Mouse (Mus musculus): Measurements from ENCODE around the gene Lamc2. TPM values are rescaled to one million over a fixed set of nuclear protein-coding genes. Genes with fewer than 3 reads are reported as not detected.

Lamc2 gene
- polyA plus RNA-seq, 1 experiment from 2014 or later, result 47.7 TPM

DNA sequence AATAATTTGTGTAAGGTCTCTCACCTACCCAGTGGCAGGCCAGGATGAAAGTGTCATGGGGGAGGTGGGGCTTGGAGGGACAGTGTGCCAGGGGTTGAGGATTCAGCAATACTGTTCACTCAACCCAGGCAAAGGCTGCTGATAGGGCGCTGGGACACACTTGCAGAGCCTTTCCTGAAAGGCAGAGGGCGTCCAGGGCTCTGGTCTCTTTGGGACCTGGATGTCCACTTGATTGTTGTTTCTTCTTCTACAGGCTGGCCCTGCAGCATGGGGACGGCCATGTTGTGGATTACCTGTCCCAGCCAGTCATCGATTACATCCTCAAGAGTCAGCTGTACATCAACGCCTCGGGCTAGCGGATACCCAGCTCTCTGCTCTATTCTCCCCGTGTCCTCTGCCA lies 70.9 kb downstream of the Lamc2 start:
- no peaks in the 10 kb centered on the region for H3K27me3 ChIP-seq (ENCODE audit: insufficient read depth, low read length)
- no peaks in the 10 kb centered on the region for H3K36me3 ChIP-seq (ENCODE audit: insufficient read depth, low read length)
- peak; percentile 43; the same call in 1 of the 2 replicates for TF ChIP-seq CTCF (IDR thresholded peaks at IDR 0.05; ENCODE audit: low read depth)
- H3K4me3 ChIP-seq (replicated peaks; ENCODE audit: low read depth, low read length), result no peak overlapping the region
- no peak for DNase-seq (ENCODE audit: low spot score)
- no peak overlapping the region for H3K9ac ChIP-seq (ENCODE audit: low read depth, low read length)
- no peak for ATAC-seq (replicated peaks; ENCODE audit: low FRiP score, low read depth)
- no peak overlapping the region for H3K4me2 ChIP-seq (ENCODE audit: low read length)
- H3K4me1 ChIP-seq (replicated peaks; ENCODE audit: insufficient read depth, low read length), result no peaks in the 10 kb centered on the region
- no peaks in the 10 kb centered on the region for H3K9me3 ChIP-seq (replicated peaks; ENCODE audit: low read length)
- H3K27ac ChIP-seq, result no peak overlapping the region
- 86% methylated on average over 8 of the region's 8 CpGs for WGBS

DNA sequence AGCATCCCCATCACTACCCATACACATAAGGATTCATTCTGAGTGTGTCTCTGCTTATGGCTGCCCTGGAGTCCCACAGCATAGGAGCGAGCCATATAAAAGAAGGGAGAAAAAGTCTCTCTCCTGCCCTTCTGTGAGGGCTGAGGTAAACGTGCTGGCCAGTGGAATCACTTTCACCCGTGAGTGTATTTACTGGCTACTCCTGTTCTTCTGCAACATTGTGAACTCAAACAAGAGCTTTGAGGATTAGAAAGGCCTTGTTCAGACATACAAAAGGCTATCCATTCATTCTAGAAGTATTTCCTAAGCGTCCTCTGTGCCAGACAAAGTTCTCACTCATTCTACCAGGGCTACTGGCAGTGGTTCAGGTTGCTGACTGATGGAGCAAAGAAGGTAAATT lies 74.7 kb downstream of the Lamc2 start:
- DNase-seq (ENCODE audit: low spot score), result no peak

DNA sequence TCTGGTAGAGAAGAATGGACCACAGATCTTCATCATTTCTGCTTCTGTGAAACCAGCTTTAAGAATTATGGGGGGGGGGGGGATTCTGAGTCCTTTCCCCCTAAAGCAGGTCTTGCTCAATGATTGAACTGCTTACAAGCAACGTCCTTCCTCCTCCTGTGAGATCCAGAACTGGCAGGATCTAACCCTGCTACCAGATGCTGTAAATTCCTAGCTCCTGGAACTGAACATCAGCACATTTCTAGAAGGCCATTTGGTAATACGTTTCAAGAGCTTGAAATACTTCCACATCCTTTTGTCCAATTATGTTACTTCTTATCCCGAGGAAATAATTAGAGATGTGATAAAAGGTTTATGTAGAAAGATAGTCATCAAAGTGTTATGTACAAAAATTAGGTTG lies 76.4 kb downstream of the Lamc2 start:
- H3K4me2 ChIP-seq (ENCODE audit: low read length), result no peak overlapping the region
- no peaks in the 10 kb centered on the region for H3K4me1 ChIP-seq (replicated peaks; ENCODE audit: insufficient read depth, low read length)
- no peaks in the 10 kb centered on the region for H3K36me3 ChIP-seq (ENCODE audit: insufficient read depth, low read length)
- no peak for DNase-seq (ENCODE audit: low spot score)
- ATAC-seq (replicated peaks; ENCODE audit: low FRiP score, low read depth), result no peak
- H3K27ac ChIP-seq, result no peak overlapping the region
- 38% methylated on average over 3 of the region's 3 CpGs for WGBS
- H3K9me3 ChIP-seq (replicated peaks; ENCODE audit: low read length), result no peaks in the 10 kb centered on the region
- TF ChIP-seq CTCF (IDR thresholded peaks at IDR 0.05; ENCODE audit: low read depth), result no peak
- H3K9ac ChIP-seq (ENCODE audit: low read depth, low read length), result no peak overlapping the region
- H3K4me3 ChIP-seq (replicated peaks; ENCODE audit: low read depth, low read length), result no peak overlapping the region
- H3K27me3 ChIP-seq (ENCODE audit: insufficient read depth, low read length), result no peaks in the 10 kb centered on the region

More for the DNA sequence above, 74.7 kb downstream of the Lamc2 start:
- Histone ChIP-seq H3K4me3 (replicated peaks; ENCODE audit: low read depth, low read length) (no peak overlapping the region), H3K27me3 (ENCODE audit: insufficient read depth, low read length) (no peaks in the 10 kb centered on the region), H3K9ac (ENCODE audit: low read depth, low read length) (no peak overlapping the region), H3K27ac (no peak overlapping the region), H3K36me3 (ENCODE audit: insufficient read depth, low read length) (no peaks in the 10 kb centered on the region), H3K4me1 (replicated peaks; ENCODE audit: insufficient read depth, low read length) (no peaks in the 10 kb centered on the region), H3K9me3 (replicated peaks; ENCODE audit: low read length) (no peaks in the 10 kb centered on the region), H3K4me2 (ENCODE audit: low read length) (no peak overlapping the region)
- 72% methylated on average over 4 of the region's 4 CpGs for whole genome bisulfite sequencing
- no peak for ATAC-seq (replicated peaks; ENCODE audit: low FRiP score, low read depth)
- no peak for TF ChIP-seq CTCF (IDR thresholded peaks at IDR 0.05; ENCODE audit: low read depth)

DNA sequence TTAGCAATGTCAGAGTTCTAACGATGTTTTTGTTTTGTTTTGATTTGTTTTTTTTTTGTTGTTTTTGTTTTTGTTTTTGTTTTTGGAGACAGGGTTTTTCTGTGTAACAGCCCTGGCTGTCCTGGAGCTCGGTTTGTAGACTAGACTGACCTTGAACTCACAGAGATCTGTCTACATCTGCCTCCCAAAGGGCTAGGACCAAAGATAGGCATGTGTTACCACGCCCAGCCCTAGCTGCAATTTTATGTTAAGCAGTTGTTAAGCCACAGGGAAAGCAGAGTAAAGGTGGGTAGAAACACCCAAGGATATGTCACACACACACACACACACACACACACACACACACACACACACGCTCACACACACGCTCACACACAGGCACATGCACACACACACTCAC lies 76.9 kb downstream of the Lamc2 start:
- Histone ChIP-seq H3K27ac (no peak overlapping the region), H3K4me2 (ENCODE audit: low read length) (no peak overlapping the region), H3K36me3 (ENCODE audit: insufficient read depth, low read length) (no peaks in the 10 kb centered on the region), H3K9me3 (replicated peaks; ENCODE audit: low read length) (no peaks in the 10 kb centered on the region), H3K27me3 (ENCODE audit: insufficient read depth, low read length) (no peaks in the 10 kb centered on the region), H3K9ac (ENCODE audit: low read depth, low read length) (no peak overlapping the region), H3K4me3 (replicated peaks; ENCODE audit: low read depth, low read length) (no peak overlapping the region), H3K4me1 (replicated peaks; ENCODE audit: insufficient read depth, low read length) (no peaks in the 10 kb centered on the region)
- no peak for ATAC-seq (replicated peaks; ENCODE audit: low FRiP score, low read depth)
- WGBS, result 76% methylated on average over 5 of the region's 5 CpGs
- TF ChIP-seq CTCF (IDR thresholded peaks at IDR 0.05; ENCODE audit: low read depth), result no peak
- DNase-seq (ENCODE audit: low spot score), result no peak

DNA sequence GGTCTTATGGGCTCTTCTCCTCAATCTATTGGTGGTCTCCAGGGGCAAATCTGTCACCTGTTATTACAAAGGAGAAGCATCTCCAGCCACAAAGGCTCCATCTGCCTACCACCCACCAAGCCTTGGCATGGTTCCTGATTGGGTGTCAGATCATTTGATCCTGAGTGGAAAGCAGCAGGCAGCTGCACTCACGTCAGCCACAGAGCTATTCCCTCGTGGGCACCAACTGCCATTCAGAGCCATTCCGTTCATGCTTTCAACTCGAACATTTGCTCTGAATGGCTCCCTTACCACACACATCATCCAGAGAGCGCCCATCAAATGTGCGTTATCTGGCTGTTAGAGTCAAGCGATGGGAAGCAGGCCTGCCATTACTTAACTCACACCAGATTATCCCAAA lies 78.4 kb downstream of the Lamc2 start:
- Histone ChIP-seq H3K36me3 (ENCODE audit: insufficient read depth, low read length) (no peaks in the 10 kb centered on the region), H3K4me1 (replicated peaks; ENCODE audit: insufficient read depth, low read length) (no peaks in the 10 kb centered on the region), H3K9ac (ENCODE audit: low read depth, low read length) (no peak overlapping the region), H3K4me3 (replicated peaks; ENCODE audit: low read depth, low read length) (no peak overlapping the region), H3K27me3 (ENCODE audit: insufficient read depth, low read length) (no peaks in the 10 kb centered on the region), H3K9me3 (replicated peaks; ENCODE audit: low read length) (no peaks in the 10 kb centered on the region), H3K27ac (no peak overlapping the region), H3K4me2 (ENCODE audit: low read length) (no peak overlapping the region)
- 61% methylated on average over 7 of the region's 7 CpGs for WGBS
- DNase-seq (ENCODE audit: low spot score) (no peak), ATAC-seq (replicated peaks; ENCODE audit: low FRiP score, low read depth) (no peak)
- TF ChIP-seq CTCF (IDR thresholded peaks at IDR 0.05; ENCODE audit: low read depth), result no peak

DNA sequence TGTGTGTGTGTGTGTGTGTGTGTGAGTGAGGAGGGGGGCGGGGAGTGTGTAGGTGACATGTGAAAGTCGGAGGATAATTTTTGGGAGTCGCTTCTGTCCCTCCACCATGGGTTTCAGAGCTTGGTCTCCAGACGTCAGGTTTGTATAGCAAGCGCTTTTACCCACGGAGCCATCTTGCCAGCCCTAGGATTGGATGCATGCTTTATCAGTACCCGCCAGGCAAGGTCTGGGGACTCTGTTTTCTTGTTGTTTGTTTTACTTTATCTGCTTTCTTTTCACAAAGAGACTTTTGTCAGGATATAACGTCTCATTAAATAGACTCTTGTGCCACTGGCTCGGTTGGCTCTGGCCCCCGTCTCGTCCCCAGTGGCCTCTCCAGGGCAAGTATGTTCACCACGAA lies 81.4 kb downstream of the Lamc2 start:
- Histone ChIP-seq H3K27me3 (ENCODE audit: insufficient read depth, low read length) (no peaks in the 10 kb centered on the region), H3K4me2 (ENCODE audit: low read length) (no peak overlapping the region), H3K27ac (no peak overlapping the region), H3K9me3 (replicated peaks; ENCODE audit: low read length) (no peaks in the 10 kb centered on the region), H3K4me1 (replicated peaks; ENCODE audit: insufficient read depth, low read length) (no peaks in the 10 kb centered on the region; the same call in 1 of the 2 replicates), H3K4me3 (replicated peaks; ENCODE audit: low read depth, low read length) (no peak overlapping the region), H3K36me3 (ENCODE audit: insufficient read depth, low read length) (no peaks in the 10 kb centered on the region), H3K9ac (ENCODE audit: low read depth, low read length) (no peak overlapping the region)
- DNase-seq (ENCODE audit: low spot score) (no peak), ATAC-seq (replicated peaks; ENCODE audit: low FRiP score, low read depth) (no peak)
- TF ChIP-seq CTCF (IDR thresholded peaks at IDR 0.05; ENCODE audit: low read depth), result no peak
- WGBS, result 83% methylated on average over 12 of the region's 12 CpGs

DNA sequence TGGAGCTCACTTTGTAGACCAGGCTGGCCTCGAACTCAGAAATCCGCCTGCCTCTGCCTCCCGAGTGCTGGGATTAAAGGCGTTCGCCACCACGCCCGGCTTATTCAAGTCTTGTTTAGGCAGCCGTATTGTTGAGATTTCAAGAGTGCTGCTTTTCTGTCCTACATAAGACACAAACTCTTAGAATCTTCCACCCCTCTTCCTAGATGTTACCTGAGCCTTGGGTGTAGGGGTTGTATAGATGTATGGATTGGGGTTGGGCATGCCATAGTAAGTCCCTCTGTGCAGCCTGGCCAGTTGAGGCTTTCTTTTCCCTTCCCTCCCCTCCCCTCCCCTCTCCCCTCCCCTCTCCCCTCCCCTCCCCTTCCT lies 83.1 kb downstream of the Lamc2 start:
- no peak for ATAC-seq (replicated peaks; ENCODE audit: low FRiP score, low read depth)
- 94% methylated on average over 7 of the region's 8 CpGs for WGBS

More for the DNA sequence above, 83.1 kb downstream of the Lamc2 start:
- no peak overlapping the region for H3K27ac ChIP-seq
- no peak for TF ChIP-seq CTCF (IDR thresholded peaks at IDR 0.05; ENCODE audit: low read depth)
- H3K4me3 ChIP-seq (replicated peaks; ENCODE audit: low read depth, low read length), result no peak overlapping the region
- H3K9ac ChIP-seq (ENCODE audit: low read depth, low read length), result no peak overlapping the region
- H3K4me2 ChIP-seq (ENCODE audit: low read length), result no peak overlapping the region
- no peaks in the 10 kb centered on the region for H3K9me3 ChIP-seq (replicated peaks; ENCODE audit: low read length)
- DNase-seq (ENCODE audit: low spot score), result no peak
- H3K4me1 ChIP-seq (replicated peaks; ENCODE audit: insufficient read depth, low read length), result no peaks in the 10 kb centered on the region; the same call in 1 of the 2 replicates
- no peaks in the 10 kb centered on the region for H3K36me3 ChIP-seq (ENCODE audit: insufficient read depth, low read length)
- H3K27me3 ChIP-seq (ENCODE audit: insufficient read depth, low read length), result no peaks in the 10 kb centered on the region

Data from kidney, postnatal 0 days (tissue).